Mouse (Mus musculus): Measurements from ENCODE around the gene Cmtm1.

GRCm38 (mm10) chr8:104340233-104341105, 30.5 kb upstream of the Cmtm1 start:
- TF ChIP-seq CTCF (IDR thresholded peaks at IDR 0.05; ENCODE audit: low read depth) (peak; percentile 60), EP300 (IDR thresholded peaks at IDR 0.05; ENCODE audit: low read depth) (peak; percentile 35; the same call in 1 of the 2 replicates)
